Mouse (Mus musculus): ENCODE results near the gene Klkb1.

Klkb1 gene

GRCm38 (mm10) chr8:45268485-45268884 is 26.2 kb downstream of the Klkb1 start:
- DNase-seq (ENCODE audit: low read depth, low spot score), result no peak

GRCm38 (mm10) chr8:45267611-45268391 is 26.9 kb downstream of the Klkb1 start:
- DNase-seq (ENCODE audit: low read depth, low spot score), result peak; percentile 0

- no peak for DNase-seq (ENCODE audit: low read depth, low spot score)
These were observed 27.7 kb downstream of the Klkb1 start for GRCm38 (mm10) chr8:45266993-45267392.

- no peak for DNase-seq (ENCODE audit: low read depth, low spot score)
These were observed 29.7 kb downstream of the Klkb1 start for GRCm38 (mm10) chr8:45264918-45265317.

- DNase-seq (ENCODE audit: low read depth, low spot score), result no peak
These were observed 31.8 kb downstream of the Klkb1 start for GRCm38 (mm10) chr8:45262851-45263250.

- no peak for DNase-seq (ENCODE audit: low read depth, low spot score)
These were observed 32.7 kb downstream of the Klkb1 start, which contains the start of gene F11 for GRCm38 (mm10) chr8:45261920-45262319. Gene F11, minus strand, starts transcription at chr8:45262031.

GRCm38 (mm10) chr8:45258421-45258820 is 36.2 kb downstream of the Klkb1 start:
- no peak for DNase-seq (ENCODE audit: low read depth, low spot score)

GRCm38 (mm10) chr8:45255040-45255439 is 39.6 kb downstream of the Klkb1 start:
- no peak for DNase-seq (ENCODE audit: low read depth, low spot score)

- DNase-seq (ENCODE audit: low read depth, low spot score), result no peak
These were observed 40.3 kb downstream of the Klkb1 start for GRCm38 (mm10) chr8:45254194-45254842.

GRCm38 (mm10) chr8:45253586-45253985 is 41.1 kb downstream of the Klkb1 start:
- no peak for DNase-seq (ENCODE audit: low read depth, low spot score)

GRCm38 (mm10) chr8:45253111-45253510 is 41.5 kb downstream of the Klkb1 start:
- DNase-seq (ENCODE audit: low read depth, low spot score), result no peak

- no peak for DNase-seq (ENCODE audit: low read depth, low spot score)
These were observed 48.4 kb downstream of the Klkb1 start for GRCm38 (mm10) chr8:45246307-45246706.

GRCm38 (mm10) chr8:45239363-45239762 is 55.3 kb downstream of the Klkb1 start:
- no peak for DNase-seq (ENCODE audit: low read depth, low spot score)

- no peak for DNase-seq (ENCODE audit: low read depth, low spot score)
These were observed 56.4 kb downstream of the Klkb1 start for GRCm38 (mm10) chr8:45238282-45238681.

GRCm38 (mm10) chr8:45236164-45236912 is 58.3 kb downstream of the Klkb1 start:
- DNase-seq (ENCODE audit: low read depth, low spot score), result peak; percentile 5

GRCm38 (mm10) chr8:45235228-45235627 is 59.4 kb downstream of the Klkb1 start:
- no peak for DNase-seq (ENCODE audit: low read depth, low spot score)

- no peak for DNase-seq (ENCODE audit: low read depth, low spot score)
These were observed 61.4 kb downstream of the Klkb1 start for GRCm38 (mm10) chr8:45233256-45233655.

Measured in skeletal muscle tissue, adult 2 months (tissue).